Mouse (Mus musculus) ES-Bruce4 (cell line): Measurements from ENCODE around the gene Sycp2. TPM values are rescaled to one million over a fixed set of nuclear protein-coding genes. Genes with fewer than 3 reads are reported as not detected.
"Not testable (repeated sequence)": the region's sequence is repeated elsewhere in the genome, so short reads cannot be mapped to it uniquely, and the experiment has no call there.

Source experiments
- H3K27ac ChIP-seq: 2 replicates; pipeline ENCODE4 v1.5.1; 2012; ENCODE audit warnings: low read length, inconsistent platforms; ENCODE audit not compliant: insufficient read depth
- H3K27me3 ChIP-seq: 2 replicates; pipeline ENCODE4 v1.6.1; 2012; ENCODE audit warnings: mild to moderate bottlenecking, low read length, inconsistent platforms; ENCODE audit not compliant: control insufficient read depth, poor library complexity, insufficient read depth, severe bottlenecking
- H3K36me3 ChIP-seq: 2 replicates; pipeline ENCODE4 v1.6.1; 2012; ENCODE audit warnings: inconsistent platforms, mild to moderate bottlenecking, low read length, moderate library complexity; ENCODE audit not compliant: control insufficient read depth, poor library complexity, insufficient read depth, severe bottlenecking
- H3K4me1 ChIP-seq: one replicate; pipeline ENCODE4 v1.8.1; 2011; ENCODE audit warnings: low read length; ENCODE audit not compliant: control insufficient read depth, insufficient read depth
- H3K4me3 ChIP-seq: 2 replicates; pipeline ENCODE4 v1.5.1; 2011; ENCODE audit warnings: low read depth, mild to moderate bottlenecking, low read length
- H3K9ac ChIP-seq: 2 replicates; pipeline ENCODE4 v1.6.1; 2012; ENCODE audit warnings: low read depth, mild to moderate bottlenecking, inconsistent platforms; ENCODE audit not compliant: poor library complexity, severe bottlenecking
- H3K9me3 ChIP-seq: replicated peaks from 2 replicates; pipeline ENCODE4 v1.6.1; 2012; ENCODE audit warnings: mild to moderate bottlenecking, low read length, inconsistent platforms; ENCODE audit not compliant: control insufficient read depth, poor library complexity, insufficient read depth, severe bottlenecking
- CTCF ChIP-seq: IDR thresholded peaks from one replicate; pipeline ENCODE4 v1.8.1; 2011; ENCODE audit warnings: low read depth, low read length
- EP300 ChIP-seq: IDR thresholded peaks from 2 replicates; pipeline ENCODE4 v1.6.1; 2011; ENCODE audit warnings: low read depth, low read length; ENCODE audit not compliant: insufficient read depth
- POLR2A ChIP-seq: IDR thresholded peaks from one replicate; pipeline ENCODE4 v1.8.1; 2011; ENCODE audit warnings: low read length; ENCODE audit not compliant: insufficient read depth
- polyA plus RNA-seq: library from polyadenylated mRNA; stranded (reverse); fragments of >200 nt; gene quantifications from 2 replicates; pipeline ENCODE4 v1.2.4, GENCODE M21; 2011; ENCODE audit warnings: low read depth; ENCODE audit not compliant: missing spikeins, insufficient read depth, insufficient read length

Gene Sycp2
- polyA plus RNA-seq, 1 experiment, result 0.78 TPM

DNA sequence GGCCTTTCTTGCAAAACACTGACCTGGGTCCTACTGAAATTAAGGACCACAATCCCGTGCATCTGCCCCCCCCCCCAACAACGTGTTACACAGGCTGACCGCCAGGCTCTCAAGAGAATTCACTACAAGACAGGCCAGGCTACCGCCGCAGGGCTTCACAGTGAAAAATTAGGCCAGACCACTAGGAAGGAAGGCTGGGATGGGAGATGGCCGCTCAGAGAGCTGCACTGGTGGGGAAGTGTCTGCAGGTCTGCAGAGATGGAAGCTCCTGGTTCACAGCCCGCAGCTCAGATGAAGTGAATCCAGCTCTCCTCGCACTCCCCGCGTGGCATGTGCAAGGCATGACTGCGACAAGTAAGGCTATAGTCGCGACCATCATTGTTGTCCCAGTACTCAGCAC, 5.6 kb upstream of the Sycp2 start:
- Histone ChIP-seq H3K9me3 (no peaks in the 10 kb centered on the region), H3K9ac (no peak overlapping the region), H3K27me3 (peaks cover 1% of the 10 kb centered on the region), H3K4me3 (no peak overlapping the region), H3K27ac (no peak overlapping the region), H3K36me3 (no peaks in the 10 kb centered on the region), H3K4me1 (no peaks in the 10 kb centered on the region)
- no peak for TF ChIP-seq EP300
- TF ChIP-seq CTCF, result no peak
- no peak for TF ChIP-seq POLR2A

DNA sequence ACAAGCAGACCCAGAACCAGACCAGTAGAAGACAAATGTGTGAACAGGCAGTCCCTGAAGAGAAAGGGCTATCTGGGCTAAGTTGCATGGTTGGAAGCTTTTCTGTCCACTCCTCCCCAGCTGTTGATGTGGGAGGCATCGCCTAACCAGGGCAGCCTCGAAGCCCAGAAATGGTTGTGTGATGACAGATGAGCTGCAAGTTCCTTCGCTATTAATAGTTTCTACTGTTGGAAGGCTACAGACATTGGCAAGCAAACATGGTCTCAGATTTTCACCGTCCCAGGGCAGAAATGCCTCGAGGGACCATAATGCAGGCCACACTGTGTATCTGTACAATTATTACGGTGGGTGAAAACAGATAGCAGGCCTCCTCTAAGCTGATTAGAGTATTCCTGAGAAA, 5.1 kb upstream of the Sycp2 start:
- H3K27ac ChIP-seq, result no peak overlapping the region
- H3K9me3 ChIP-seq, result no peaks in the 10 kb centered on the region
- H3K9ac ChIP-seq, result no peak overlapping the region
- H3K27me3 ChIP-seq, result peaks cover 1% of the 10 kb centered on the region
- no peaks in the 10 kb centered on the region for H3K36me3 ChIP-seq
- no peaks in the 10 kb centered on the region for H3K4me1 ChIP-seq
- H3K4me3 ChIP-seq, result no peak overlapping the region
- TF ChIP-seq EP300 (no peak), CTCF (no peak), POLR2A (no peak)

DNA sequence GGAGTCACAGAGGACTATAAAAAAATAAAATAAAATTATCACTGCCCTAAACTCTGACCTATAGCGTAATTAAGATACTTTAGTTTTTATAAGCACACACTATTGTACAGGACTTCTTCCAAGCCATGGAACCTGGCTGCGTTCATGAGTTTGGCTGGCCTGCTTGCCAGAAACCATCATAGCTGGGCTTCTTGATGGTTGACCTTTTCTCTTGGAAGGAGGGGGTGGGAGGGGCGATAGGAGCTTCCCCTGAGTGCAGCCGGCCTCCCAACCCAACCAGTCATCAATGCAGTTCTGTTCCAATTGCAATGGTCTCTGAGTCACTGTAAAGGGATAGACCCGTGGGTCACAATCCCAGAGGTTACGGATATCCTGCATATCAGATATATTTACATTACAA, 2.8 kb upstream of the Sycp2 start:
- H3K27me3 ChIP-seq, result peaks cover 1% of the 10 kb centered on the region; the same call in 1 of the 2 replicates
- no peaks in the 10 kb centered on the region for H3K36me3 ChIP-seq
- H3K4me3 ChIP-seq, result no peak overlapping the region
- H3K27ac ChIP-seq, result no peak overlapping the region
- H3K4me1 ChIP-seq, result no peaks in the 10 kb centered on the region
- no peaks in the 10 kb centered on the region for H3K9me3 ChIP-seq
- no peak for TF ChIP-seq EP300
- no peak for TF ChIP-seq CTCF
- no peak for TF ChIP-seq POLR2A
- no peak overlapping the region for H3K9ac ChIP-seq

DNA sequence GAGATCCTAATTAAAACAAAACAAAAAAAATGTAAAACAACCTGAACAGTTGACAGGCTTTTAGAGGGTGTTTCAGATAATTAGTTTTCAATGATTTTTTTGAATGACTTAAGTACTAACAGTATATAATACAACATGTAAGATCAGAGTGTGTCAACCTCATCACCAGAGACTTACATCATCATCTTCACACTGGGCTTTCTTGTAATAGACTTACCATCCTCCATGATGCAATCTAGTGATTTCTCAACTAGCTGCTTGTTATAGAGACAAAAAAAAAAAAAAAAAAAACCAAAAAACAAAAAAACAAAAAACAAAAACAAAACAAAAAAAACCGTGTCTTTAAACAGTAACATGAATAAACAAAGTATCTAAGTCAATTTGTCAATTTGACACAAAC, 1.5 kb upstream of the Sycp2 start:
- Histone ChIP-seq H3K27ac (no peak overlapping the region), H3K4me3 (no peak overlapping the region), H3K36me3 (no peaks in the 10 kb centered on the region), H3K9me3 (no peaks in the 10 kb centered on the region), H3K27me3 (no peaks in the 10 kb centered on the region), H3K4me1 (no peaks in the 10 kb centered on the region), H3K9ac (no peak overlapping the region)
- TF ChIP-seq EP300 (no peak), CTCF (no peak), POLR2A (no peak)

DNA sequence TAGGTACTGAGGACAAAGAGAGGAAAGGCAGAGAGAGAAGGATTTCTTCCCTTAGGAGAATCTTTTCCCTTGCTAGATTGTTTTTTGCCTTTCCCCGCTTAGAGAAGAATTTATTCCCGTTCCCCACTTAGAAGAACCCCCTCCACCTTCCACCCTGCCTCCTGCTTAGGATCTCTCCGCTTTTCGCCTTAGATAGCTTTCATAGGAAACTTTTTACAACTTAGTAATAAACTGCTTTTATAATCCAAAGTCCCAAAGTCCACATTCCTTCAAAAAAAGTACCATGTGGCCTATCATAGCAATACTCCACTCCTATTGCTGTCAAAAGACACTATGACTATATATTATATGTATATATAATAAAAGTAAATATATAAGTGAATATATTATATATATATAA, 64.9 kb downstream of the Sycp2 start:
- no peak overlapping the region for H3K27ac ChIP-seq
- H3K36me3 ChIP-seq, result no peaks in the 10 kb centered on the region
- no peaks in the 10 kb centered on the region for H3K4me1 ChIP-seq
- no peak overlapping the region for H3K4me3 ChIP-seq
- no peak overlapping the region for H3K9ac ChIP-seq
- TF ChIP-seq CTCF (no peak), EP300 (no peak), POLR2A (no peak)
- H3K27me3 ChIP-seq, result no peaks in the 10 kb centered on the region
- no peaks in the 10 kb centered on the region for H3K9me3 ChIP-seq

DNA sequence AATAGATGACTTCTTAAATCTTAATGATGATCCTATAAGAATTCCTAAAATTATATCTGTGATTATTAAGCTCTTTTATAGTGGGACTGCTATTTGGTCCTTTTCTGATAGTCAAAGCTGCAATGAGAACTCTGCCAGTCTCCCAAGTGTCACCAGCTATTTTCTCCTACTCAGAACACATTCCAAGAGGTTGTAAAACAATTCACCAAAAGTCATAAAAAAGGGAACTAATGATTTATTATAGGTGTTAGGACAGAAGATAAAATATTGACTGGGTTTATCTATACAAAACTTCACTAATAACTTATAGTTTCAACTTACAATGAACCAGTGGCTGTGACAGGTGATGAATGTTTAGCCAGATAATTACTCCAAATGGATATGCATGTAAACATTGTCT, 65.4 kb downstream of the Sycp2 start:
- not testable (repeated sequence) for H3K4me1 ChIP-seq, H3K4me3 ChIP-seq, H3K27me3 ChIP-seq, H3K36me3 ChIP-seq, H3K9me3 ChIP-seq, H3K9ac ChIP-seq, H3K27ac ChIP-seq

DNA sequence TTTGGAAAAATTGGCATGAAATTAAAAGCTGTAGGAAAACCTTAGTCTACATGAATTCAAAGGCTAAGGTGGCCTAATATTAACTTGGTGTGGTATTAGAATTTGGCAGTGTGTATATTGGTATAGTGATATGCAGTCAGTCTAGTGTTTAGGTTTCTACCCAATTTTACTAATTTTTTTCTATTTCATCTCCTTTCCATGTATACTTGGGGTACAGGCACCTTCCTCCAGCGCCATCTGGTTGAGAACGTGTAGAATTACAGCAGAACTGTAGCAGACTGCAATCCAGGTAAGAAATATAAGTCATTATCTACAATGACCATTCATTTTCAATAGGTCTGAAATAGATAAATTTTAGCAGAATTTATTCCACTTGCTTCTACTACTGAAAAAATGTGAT, 68.4 kb downstream of the Sycp2 start:
- Histone ChIP-seq H3K9ac (no peak overlapping the region), H3K27ac (no peak overlapping the region), H3K4me1 (no peaks in the 10 kb centered on the region), H3K27me3 (no peaks in the 10 kb centered on the region), H3K9me3 (no peaks in the 10 kb centered on the region), H3K36me3 (no peaks in the 10 kb centered on the region), H3K4me3 (no peak overlapping the region)
- no peak for TF ChIP-seq EP300
- no peak for TF ChIP-seq CTCF
- TF ChIP-seq POLR2A, result no peak
